Mouse (Mus musculus): ENCODE measurements around the gene Vax2. TPM values are rescaled to one million over a fixed set of nuclear protein-coding genes. Genes with fewer than 3 reads are reported as not detected.
A peak's percentile ranks its signal among the peaks of the same experiment; 100 is the strongest.

Gene Vax2
- total RNA-seq, 2 experiments from 2014 or later: not detected

DNA sequence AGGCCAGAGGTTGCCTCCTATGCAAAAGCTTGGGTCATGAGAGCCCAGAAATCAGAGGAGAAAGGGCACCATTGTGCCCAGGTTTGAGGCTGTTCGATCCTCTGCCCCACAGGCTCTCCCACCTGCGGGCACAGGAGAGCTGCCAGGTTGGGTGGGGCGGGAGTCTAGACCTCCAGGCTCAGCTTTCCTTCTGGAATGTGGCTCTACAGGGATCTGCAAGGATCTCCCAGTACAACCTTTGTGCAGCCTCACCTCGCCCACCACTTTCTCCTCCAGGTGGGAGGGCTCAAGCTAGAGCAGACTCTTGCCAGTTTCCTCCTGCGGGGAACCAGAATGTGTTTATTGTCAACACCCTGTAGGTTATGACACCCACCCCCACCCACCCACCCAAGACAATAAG is 33.5 kb downstream of the Vax2 start:
- intact Hi-C loops (cut with DNase I): no loop called here
- no peak for DNase-seq (ENCODE audit: low spot score in 2 of 2)

DNA sequence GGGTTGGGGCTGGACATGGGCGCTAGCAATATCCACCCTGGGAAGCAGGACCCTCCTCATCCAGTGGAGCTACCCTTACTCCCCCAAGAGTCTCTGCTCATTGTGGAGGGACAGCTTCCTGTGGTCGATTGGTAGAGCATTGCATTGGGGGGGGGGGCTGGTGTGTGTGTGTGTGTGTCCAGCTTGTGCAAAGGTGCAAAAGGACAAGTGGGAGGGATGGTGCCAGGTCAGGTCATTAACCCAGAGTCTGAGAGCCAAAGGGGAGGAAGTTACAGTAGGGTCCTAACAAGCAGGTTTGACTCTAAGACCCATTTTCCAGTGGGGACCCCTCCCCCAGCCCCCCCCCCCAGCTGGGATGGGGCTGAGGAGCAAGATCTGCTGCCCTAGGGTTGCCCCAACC is 34.4 kb downstream of the Vax2 start:
- intact Hi-C loops (cut with DNase I): no loop called here

DNA sequence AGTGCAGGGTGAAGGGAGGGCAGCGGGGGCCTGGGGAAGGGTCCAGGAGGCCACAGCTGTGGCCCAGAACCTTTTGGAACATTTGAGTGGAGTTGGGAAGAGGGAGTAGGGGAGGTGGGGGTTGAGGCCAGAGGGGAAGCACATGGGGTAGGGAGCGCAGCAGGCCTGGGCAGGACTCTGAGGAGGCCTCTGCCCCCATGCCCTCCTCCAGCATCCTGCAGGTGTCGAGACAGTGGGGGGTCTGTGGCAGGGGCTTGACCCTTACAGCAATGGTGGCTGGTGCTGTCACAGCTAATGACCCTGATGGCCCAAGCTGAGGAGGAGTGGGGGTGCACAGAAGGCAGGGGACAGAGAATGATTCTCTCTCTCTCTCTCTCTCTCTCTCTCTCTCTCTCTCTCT is 38.2 kb downstream of the Vax2 start:
- no peak for DNase-seq (ENCODE audit: low spot score in 2 of 2)
- intact Hi-C loops (cut with DNase I): no loop called here

More for the DNA sequence above, 34.4 kb downstream of the Vax2 start:
- DNase-seq (ENCODE audit: low spot score in 2 of 2): no peak

DNA sequence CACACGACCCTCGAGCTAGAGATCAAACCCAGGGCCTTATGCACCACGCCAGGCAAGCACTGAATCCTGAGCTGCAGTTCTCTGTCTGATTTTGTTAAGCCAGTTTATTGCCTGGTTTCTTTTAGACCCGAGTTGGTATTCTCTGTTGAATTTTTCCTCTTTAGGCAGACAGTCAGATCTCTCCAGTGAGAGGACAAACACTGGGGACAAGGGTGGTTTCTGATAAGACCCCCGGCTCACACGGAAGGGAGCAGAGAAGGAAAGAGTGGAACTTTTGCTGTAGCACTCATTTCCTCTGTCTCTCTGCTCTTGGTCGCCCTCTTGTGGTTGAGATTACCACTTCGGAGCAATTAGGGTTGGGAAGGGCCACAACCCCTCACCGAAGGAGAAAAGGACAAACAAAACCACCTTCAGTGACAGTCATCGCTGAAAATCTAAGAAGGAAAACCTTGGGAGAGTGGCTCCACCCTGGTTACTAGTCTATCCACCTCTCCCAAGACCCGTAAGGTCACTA is 39.2 kb downstream of the Vax2 start:
- intact Hi-C loops (cut with DNase I): loop anchor here (2.0 kb wide), 1 partner anchor 59 kb away; no protein-coding TSS in a partner anchor
- peak in 1 of 2 experiments; percentile 65 for DNase-seq (ENCODE audit: low spot score in 2 of 2)

DNA sequence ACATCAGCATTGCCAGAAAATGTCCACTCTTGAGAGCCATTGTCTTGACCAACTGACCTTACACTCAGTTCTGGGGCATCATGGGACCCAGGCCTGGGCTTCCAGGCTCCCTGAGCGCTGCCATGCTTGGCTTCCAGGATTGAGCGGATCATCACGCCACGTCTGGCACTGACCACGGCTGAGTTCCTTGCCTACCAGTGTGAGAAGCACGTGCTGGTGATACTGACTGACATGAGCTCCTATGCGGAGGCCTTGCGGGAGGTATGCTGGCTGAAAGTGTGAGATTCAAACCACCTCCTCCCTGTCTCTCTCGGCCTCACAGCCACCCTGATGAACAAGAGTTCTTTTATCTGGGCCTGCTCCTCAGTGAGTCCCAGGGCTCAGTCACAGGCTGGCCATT is 45.0 kb downstream of the Vax2 start:
- no peak for DNase-seq (ENCODE audit: low spot score in 2 of 2)
- intact Hi-C loops (cut with DNase I): no loop called here

DNA sequence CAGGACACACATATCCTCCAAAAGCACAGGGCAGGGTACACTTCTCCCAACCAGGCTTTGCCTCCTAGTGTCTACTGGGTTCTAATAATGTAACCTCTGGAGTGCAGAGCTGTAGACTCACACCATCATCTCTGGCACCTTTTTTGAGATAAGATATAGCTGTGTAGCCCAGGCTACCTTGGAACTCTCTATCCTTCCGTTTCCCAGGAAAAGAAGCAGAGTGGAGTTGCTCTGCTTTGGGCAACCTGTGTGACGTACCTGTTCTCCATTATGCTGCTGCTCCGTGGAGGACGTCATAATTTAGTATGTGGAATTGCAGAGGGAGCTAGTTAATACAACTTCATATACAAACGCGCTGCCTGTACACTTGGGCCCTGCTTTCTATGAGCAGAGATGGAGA is 51.3 kb downstream of the Vax2 start, which contains the start of gene Ankrd53:
TSS of gene Ankrd53 (plus strand) at position 301 of the 400 bp plus-strand sequence.
- no peak for DNase-seq (ENCODE audit: low spot score in 2 of 2)
- intact Hi-C loops (cut with DNase I): no loop called here

DNA sequence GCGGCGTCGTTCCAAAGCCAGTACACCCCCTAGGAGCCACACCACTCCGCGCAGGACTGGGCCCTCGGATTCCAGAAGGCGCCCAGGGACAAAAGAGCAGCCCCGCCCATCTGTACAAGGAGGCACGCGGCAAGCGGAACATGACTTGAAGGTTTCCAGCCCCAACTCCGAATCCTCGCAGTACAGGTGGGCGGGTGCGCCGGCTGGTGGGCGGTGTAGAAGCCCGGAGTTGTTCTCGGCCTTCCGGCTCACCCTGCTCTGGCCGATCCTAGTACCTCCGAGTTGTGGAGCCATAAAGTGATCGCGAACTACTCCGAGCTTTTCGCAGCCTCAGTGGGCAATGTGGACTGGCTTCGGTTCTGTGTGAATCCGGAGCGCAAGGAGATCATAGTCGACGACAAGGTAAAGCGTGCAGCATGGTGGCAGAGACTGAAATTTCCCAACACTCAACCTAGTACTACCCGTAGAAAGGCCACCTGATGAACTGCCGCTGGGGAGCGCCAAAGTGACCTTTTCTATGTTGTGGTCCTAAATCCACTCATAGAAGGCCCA is 51.9 kb downstream of the Vax2 start:
- DNase-seq (ENCODE audit: low spot score in 2 of 2): no peak
- intact Hi-C loops (cut with DNase I): no loop called here

DNA sequence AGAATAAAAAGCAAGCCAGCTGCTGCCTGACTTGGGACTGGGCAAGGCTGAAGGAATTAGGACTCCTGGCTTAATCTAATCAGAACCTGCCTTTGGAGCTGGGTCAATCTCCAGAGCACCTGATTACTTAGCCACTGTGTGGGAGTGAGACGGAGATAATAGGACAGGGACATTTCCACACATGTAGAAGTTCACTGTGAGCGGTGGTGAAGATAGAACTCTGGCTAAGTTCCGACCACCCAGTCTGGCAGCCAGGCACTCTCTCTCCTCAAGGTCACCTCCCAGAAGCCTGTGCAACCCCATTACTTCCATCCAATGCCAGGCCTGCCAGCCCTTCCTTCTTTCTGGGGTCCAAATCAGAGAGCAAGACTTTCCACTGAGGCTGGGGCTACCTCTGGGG is 55.9 kb downstream of the Vax2 start:
- no peak for DNase-seq (ENCODE audit: low spot score in 2 of 2)

DNA sequence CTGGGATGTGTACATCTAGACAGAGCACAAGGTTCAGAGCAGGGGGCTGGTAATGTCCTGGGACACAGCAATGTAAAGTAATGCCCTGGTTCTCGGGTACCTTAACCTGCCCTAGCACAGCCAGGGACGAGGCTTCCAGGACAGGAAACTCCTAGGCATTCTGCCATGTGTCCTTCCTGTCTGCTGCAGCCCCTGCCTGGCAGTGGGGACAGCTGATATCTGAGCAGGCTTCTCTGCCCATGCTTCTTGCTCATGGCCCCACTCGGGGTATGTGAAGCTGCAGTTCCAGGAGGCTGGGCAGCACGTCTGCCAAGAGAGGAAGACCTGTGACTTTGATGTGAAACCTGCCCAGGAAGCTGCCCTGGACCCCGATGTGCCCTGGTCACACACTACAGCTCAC is 57.4 kb downstream of the Vax2 start:
- intact Hi-C loops (cut with DNase I): no loop called here

More for the DNA sequence above, 55.9 kb downstream of the Vax2 start:
- intact Hi-C loops (cut with DNase I): no loop called here

DNA sequence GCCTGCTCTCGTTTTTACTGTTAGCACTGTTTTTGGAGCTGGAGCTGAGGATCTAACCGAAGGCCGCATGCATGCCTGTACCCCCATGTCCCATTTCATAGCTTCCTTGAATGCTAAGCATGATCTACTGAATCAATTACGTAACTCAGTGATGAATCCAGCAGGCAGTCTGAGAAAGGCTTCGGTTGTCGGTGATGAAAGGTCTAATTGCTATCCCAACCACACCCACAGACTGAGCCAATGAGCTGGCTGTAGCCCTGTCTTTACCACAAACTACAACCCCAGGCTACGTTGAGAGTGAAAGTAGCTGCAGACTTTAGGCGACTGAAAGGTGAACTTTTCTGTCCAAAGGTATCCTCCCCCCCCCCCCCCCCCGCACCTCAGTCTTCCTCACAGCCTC is 63.1 kb downstream of the Vax2 start:
- intact Hi-C loops (cut with DNase I): no loop called here
- no peak for DNase-seq (ENCODE audit: low spot score in 2 of 2)

More for the DNA sequence above, 57.4 kb downstream of the Vax2 start:
- no peak for DNase-seq (ENCODE audit: low spot score in 2 of 2)

DNA sequence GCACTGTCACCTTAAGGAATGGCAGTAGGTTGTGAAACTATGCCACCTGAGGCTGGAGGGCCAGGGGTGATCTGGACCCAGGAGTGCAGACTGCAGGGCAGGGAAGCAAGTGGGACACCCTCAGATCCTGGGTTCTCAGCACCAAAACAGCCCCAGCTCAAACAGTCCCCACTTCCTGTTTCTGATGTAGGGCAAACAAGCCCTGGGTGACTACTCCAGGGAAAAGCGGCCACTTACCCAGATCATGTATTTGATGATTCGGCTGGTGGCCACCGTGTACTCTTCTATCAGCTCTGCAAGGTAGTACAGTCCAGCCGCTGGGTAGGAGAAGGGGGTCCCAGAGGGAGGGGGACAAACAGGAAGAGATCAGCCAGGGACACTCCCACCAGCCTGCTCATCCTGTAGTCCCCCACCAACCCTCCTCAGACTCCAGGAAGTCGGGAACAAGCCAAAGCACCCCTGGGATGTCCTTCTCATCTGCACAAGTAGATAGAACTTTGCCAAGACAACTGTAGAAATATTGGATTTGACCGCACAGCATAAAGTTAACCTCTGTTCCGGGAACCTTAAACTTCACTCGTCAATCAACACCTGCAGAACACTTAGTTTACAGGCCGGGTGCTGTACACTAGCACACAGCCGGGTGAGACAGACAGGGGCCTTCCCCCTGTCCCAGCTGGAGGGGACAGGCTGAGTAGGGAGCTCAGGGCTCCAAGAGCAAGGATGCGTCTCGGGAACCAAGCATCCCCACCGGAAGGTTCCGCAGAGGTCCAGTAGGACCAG is 63.9 kb downstream of the Vax2 start:
- no peak for DNase-seq (ENCODE audit: low spot score in 2 of 2)
- intact Hi-C loops (cut with DNase I): no loop called here

DNA sequence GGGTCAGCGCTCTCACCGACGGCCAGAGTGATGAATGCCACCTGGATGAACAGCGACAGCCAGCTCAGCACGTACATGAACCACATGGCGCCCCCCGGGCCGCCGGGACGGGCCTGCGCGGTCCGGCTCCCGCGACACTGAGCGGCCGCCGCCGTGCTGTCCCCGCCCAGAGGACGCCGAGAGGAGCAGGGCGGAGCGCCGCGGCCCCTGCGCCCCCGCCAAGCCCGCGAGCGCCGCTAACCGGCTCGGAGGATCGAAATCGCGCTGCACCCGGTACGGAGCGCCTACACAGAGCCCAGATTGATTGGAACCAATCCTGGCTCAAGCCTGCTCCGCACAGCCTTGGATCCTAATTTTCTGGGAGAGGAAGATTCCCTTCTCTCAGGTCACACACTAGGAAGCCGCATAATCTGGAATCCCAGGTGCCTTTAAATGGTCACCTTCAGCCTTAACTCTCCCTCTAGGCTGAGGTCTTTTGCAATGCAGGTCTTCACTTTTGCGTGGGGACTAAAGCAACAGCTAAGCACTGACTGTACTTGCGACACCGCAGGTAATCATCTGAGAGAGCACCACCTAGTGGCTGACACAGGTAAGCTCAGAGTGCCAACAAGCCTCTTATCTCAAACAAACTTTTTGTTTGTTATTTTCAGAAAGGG is 64.7 kb downstream of the Vax2 start, which contains the start of gene Tex261:
TSS of gene Tex261 (minus strand) at position 176 of the 656 bp plus-strand sequence.
- intact Hi-C loops (cut with DNase I): no loop called here
- peak; percentile 87 to 91 for DNase-seq (ENCODE audit: low spot score in 2 of 2)

DNA sequence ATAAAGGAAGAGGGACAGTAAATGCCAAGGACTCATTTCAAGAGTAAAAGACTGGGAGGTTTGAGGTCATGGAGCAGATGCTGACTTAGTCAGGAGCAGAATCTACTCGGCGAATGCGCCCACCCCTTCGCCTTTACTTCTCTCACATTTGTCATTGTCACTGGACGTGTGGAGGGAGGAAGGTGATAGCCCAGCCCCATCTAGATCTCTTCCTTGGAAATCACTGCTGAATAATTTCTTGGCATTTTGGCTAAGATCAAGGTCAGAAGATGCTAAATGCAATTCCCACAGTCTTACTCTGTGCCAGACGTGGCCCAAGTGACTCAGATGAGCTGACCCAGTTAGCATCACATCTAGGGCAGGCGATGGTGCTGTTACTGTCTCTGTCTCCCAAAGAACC is 67.2 kb downstream of the Vax2 start:
- intact Hi-C loops (cut with DNase I): no loop called here

DNA sequence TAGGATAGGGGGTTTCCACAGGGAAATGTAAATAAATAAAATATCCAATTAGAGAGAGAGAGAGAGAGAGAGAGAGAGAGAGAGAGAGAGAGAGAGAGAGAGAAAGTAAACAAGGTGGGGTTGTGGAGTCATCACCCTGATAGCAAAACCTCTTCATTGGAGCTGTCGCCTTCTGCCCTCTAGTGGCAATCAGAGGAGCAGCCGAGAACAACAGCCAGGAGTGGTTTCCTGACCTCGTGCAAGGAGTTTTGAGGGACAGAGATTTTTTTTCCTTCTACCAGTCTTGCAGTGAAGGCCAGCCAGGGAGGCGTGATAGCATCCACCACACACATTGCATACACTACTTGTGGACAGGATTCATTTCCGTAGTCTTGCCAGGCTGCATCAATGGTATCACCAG is 68.0 kb downstream of the Vax2 start:
- DNase-seq (ENCODE audit: low spot score in 2 of 2): peak; percentile 42 to 51
- intact Hi-C loops (cut with DNase I): no loop called here

More for the DNA sequence above, 67.2 kb downstream of the Vax2 start:
- no peak for DNase-seq (ENCODE audit: low spot score in 2 of 2)

DNA sequence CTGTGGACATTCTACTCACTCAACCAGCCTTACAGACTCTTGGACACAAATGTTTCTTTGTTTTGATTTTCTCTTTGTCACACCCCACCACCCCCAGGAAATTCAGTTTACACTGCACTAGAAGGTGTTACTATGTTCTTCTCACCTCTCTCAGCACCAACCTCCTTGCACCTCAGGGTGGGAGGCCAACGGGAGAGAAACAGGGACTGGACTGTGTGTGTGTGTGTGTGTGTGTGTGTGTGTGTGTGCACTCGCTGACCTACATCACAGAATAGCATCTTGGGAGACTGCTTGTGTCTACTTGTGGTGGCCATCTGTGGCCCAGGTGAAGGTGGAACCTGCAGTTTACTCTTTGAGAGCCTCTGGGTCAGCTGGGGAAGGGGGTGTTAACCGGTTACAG is 75.4 kb downstream of the Vax2 start:
- no peak for DNase-seq (ENCODE audit: low spot score in 2 of 2)
- intact Hi-C loops (cut with DNase I): no loop called here

Other genes with a start within 250 kb of the Vax2 start
- 10 to 100 TPM; 21.8 to 22.9 TPM for gene Dguok, start 204.3 kb upstream of the Vax2 start, total RNA-seq (2021)
- under 1 TPM; 0.66 to 0.88 TPM for gene Actg2, start 175.0 kb upstream of the Vax2 start, total RNA-seq (2021)
- gene Stambp, start 138.5 kb upstream of the Vax2 start, total RNA-seq (2021): 10 to 100 TPM; 34.0 to 35.3 TPM
- gene Clec4f, start 55.1 kb upstream of the Vax2 start, total RNA-seq (2021): not detected
- not detected for gene Cd207, start 33.4 kb upstream of the Vax2 start, total RNA-seq (2021)
- not detected for gene Atp6v1b1, start 31.7 kb downstream of the Vax2 start, total RNA-seq (2021)
- not detected for gene Ankrd53, start 51.4 kb downstream of the Vax2 start, total RNA-seq (2021)
- 10 to 100 TPM; 46.1 to 47.8 TPM for gene Tex261, start 64.5 kb downstream of the Vax2 start, total RNA-seq (2021)
- gene Nagk, start 83.7 kb downstream of the Vax2 start, total RNA-seq (2021): 10 to 100 TPM; 53.0 to 55.7 TPM
- gene Paip2b, start 120.5 kb downstream of the Vax2 start, total RNA-seq (2021): 10 to 100 TPM; 49.1 to 51.0 TPM
- gene Zfp638, start 155.8 kb downstream of the Vax2 start, total RNA-seq (2021): 100 to 1,000 TPM; 112 to 116 TPM

Measured in left cerebral cortex, postnatal 14 days (tissue).